Mouse (Mus musculus) megakaryocyte, embryonic 14.5 days (primary cell): ENCODE measurements at regions not wholly inside any gene's neighbourhood (a gene's known extent, or its start where the extent isn't known, plus 50 kb on each side); places are given as distances from the start of the nearest gene placed in this dataset.

Experiments used
- FLI1 ChIP-seq: IDR thresholded peaks from 2 replicates; pipeline ENCODE4 v1.6.1; 2012; ENCODE audit warnings: low read length, inconsistent platforms, mixed read lengths
- GATA1 ChIP-seq: IDR thresholded peaks from 3 replicates; pipeline ENCODE4 v1.6.1; 2012; ENCODE audit warnings: mixed read lengths, low read length, inconsistent platforms, borderline replicate concordance

GRCm38 (mm10) chr3:51150012-51150411 is 74.2 kb upstream of the Noct start:
- TF ChIP-seq GATA1: no peak
- no peak for TF ChIP-seq FLI1
